Mouse (Mus musculus): Measurements from ENCODE around the gene Cmtr1.

DNA sequence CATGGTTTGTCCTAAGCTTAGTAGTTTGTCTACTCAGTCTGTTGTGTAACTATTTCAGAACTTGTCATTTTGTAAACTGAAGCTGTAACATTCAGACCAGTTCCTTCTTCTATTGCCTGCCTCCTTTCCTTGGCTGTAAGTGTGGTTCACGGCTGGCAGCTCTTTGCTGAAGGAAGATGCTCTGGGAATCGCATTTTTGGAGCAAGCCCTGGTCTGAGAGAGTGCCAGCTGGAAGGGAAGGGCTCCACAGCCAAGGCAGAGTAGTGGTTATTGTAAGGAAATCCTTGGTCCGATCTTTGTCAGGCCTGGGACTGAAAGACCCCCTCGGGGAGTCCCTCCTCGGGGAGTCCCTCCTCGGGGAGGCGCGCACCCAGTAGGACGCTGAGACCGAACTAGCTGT lies 28.2 kb downstream of the Cmtr1 start:
- TF ChIP-seq POLR2A (IDR thresholded peaks at IDR 0.05; ENCODE audit: control insufficient read depth, low read depth, low read length) (no peak), CTCF (IDR thresholded peaks at IDR 0.05; ENCODE audit: control insufficient read depth, insufficient read depth, insufficient replicate concordance, low read depth, low read length) (no peak)

All from testis, adult 2 months (tissue).